Mouse (Mus musculus) MEL (cell line): Measurements from ENCODE around the gene Cpeb3. TPM values are rescaled to one million over a fixed set of nuclear protein-coding genes. Genes with fewer than 3 reads are reported as not detected.

Experiments
- DNase-seq: peaks from one replicate; pipeline ENCODE4 v3.0.0; 2011; ENCODE audit warnings: low read depth, low spot score
- H3K27ac ChIP-seq: 2 replicates; pipeline ENCODE4 v1.5.1; 2012; ENCODE audit warnings: low read depth, mild to moderate bottlenecking, control low read depth, low read length, moderate library complexity; ENCODE audit not compliant: control insufficient read depth
- H3K27me3 ChIP-seq, 2 experiments: fragments of 150-350 bp in 1 of 2; sonication (generic) in 1 of 2; 2 replicates each; pipeline ENCODE4 v1.6.1; 2012; ENCODE audit warnings: low read length in 2 of 2, mild to moderate bottlenecking in 2 of 2, improper control_type of control experiment in 1 of 2, moderate library complexity in 1 of 2; ENCODE audit not compliant: insufficient read depth in 2 of 2, control insufficient read depth in 1 of 2
- H3K36me3 ChIP-seq, 2 experiments: 2 replicates each; pipeline ENCODE4 v1.6.1; 2012 to 2014; ENCODE audit warnings: low read length in 2 of 2, improper control_type of control experiment in 1 of 2, inconsistent platforms in 1 of 2, mild to moderate bottlenecking in 1 of 2; ENCODE audit not compliant: insufficient read depth in 2 of 2, control insufficient read depth in 1 of 2
- H3K4me1 ChIP-seq, 2 experiments: fragments of 150-350 bp in 1 of 2; sonication (generic) in 1 of 2; 2 replicates each; pipeline ENCODE4 v1.6.1; 2012; ENCODE audit warnings: low read length in 2 of 2, improper control_type of control experiment in 1 of 2, mild to moderate bottlenecking in 1 of 2; ENCODE audit not compliant: insufficient read depth in 2 of 2, control insufficient read depth in 1 of 2
- H3K4me3 ChIP-seq, 2 experiments: fragments of 150-350 bp in 1 of 2; sonication (generic) in 1 of 2; 2 replicates each; pipeline ENCODE4 v1.5.1; 2012; ENCODE audit warnings: low read depth in 2 of 2, low read length in 2 of 2, mild to moderate bottlenecking in 2 of 2, moderate library complexity in 2 of 2, control low read depth in 1 of 2, improper control_type of control experiment in 1 of 2; ENCODE audit not compliant: control insufficient read depth in 1 of 2, insufficient read depth in 1 of 2
- H3K79me2 ChIP-seq: 2 replicates; pipeline ENCODE4 v1.6.1; 2012; ENCODE audit warnings: mild to moderate bottlenecking, low read length, moderate library complexity; ENCODE audit not compliant: control insufficient read depth, poor library complexity, insufficient read depth
- H3K9ac ChIP-seq: 2 replicates; pipeline ENCODE4 v1.6.1; 2012; ENCODE audit warnings: low read depth, mild to moderate bottlenecking, control low read depth, low read length, moderate library complexity; ENCODE audit not compliant: control insufficient read depth, poor library complexity, severe bottlenecking
- H3K9me3 ChIP-seq: fragments of 150-350 bp; sonication (generic); replicated peaks from 2 replicates; pipeline ENCODE4 v1.6.1; 2012; ENCODE audit warnings: mild to moderate bottlenecking, low read length, improper control_type of control experiment, moderate library complexity; ENCODE audit not compliant: insufficient read depth
- CHD2 ChIP-seq: IDR thresholded peaks from 2 replicates; pipeline ENCODE4 v1.6.1; 2011; ENCODE audit warnings: low read length, improper control_type of control experiment
- CTCF ChIP-seq, 3 experiments: IDR thresholded peaks in 2 of 3; conservative IDR thresholded peaks in 1 of 3; 2 replicates each; pipeline ENCODE4 v1.5.1; 2011 to 2012; ENCODE audit warnings: low read length in 3 of 3, low read depth in 2 of 3, mild to moderate bottlenecking in 2 of 3, improper control_type of control experiment in 1 of 3, inconsistent platforms in 1 of 3, mixed read lengths in 1 of 3, moderate library complexity in 1 of 3; ENCODE audit not compliant: control insufficient read depth in 1 of 3, insufficient read depth in 1 of 3, poor library complexity in 1 of 3, severe bottlenecking in 1 of 3
- E2F4 ChIP-seq: IDR thresholded peaks from 2 replicates; pipeline ENCODE4 v1.6.1; 2011; ENCODE audit warnings: low read depth, low read length, improper control_type of control experiment, borderline replicate concordance
- ELF1 ChIP-seq: IDR thresholded peaks from 2 replicates; pipeline ENCODE4 v1.6.1; 2014; ENCODE audit warnings: low read depth, mild to moderate bottlenecking, inconsistent platforms, low read length, improper control_type of control experiment, moderate library complexity
- GABPA ChIP-seq: IDR thresholded peaks from 2 replicates; pipeline ENCODE4 v1.6.1; 2012; ENCODE audit warnings: low read depth, mild to moderate bottlenecking, inconsistent platforms, low read length, improper control_type of control experiment, moderate library complexity
- GATA1 ChIP-seq: IDR thresholded peaks from 2 replicates; pipeline ENCODE4 v1.6.1; 2011; ENCODE audit warnings: low read depth, low read length, improper control_type of control experiment
- HCFC1 ChIP-seq: IDR thresholded peaks from 2 replicates; pipeline ENCODE4 v1.6.1; 2012; ENCODE audit warnings: low read depth, mild to moderate bottlenecking, inconsistent platforms, low read length, improper control_type of control experiment, moderate library complexity
- JUND ChIP-seq: IDR thresholded peaks from 2 replicates; pipeline ENCODE4 v1.6.1; 2011; ENCODE audit warnings: low read depth, mild to moderate bottlenecking, improper control_type of control experiment, low read length
- MAX ChIP-seq: IDR thresholded peaks from 2 replicates; pipeline ENCODE4 v1.6.1; 2011; ENCODE audit warnings: low read length, improper control_type of control experiment
- MAZ ChIP-seq: IDR thresholded peaks from 2 replicates; pipeline ENCODE4 v1.6.1; 2012; ENCODE audit warnings: low read depth, mild to moderate bottlenecking, inconsistent platforms, low read length, improper control_type of control experiment
- MEF2A ChIP-seq: IDR thresholded peaks from 2 replicates; pipeline ENCODE4 v1.6.1; 2014; ENCODE audit warnings: low read depth, mild to moderate bottlenecking, inconsistent platforms, low read length, improper control_type of control experiment; ENCODE audit not compliant: poor library complexity, insufficient replicate concordance, severe bottlenecking; ENCODE audit errors: extremely low read depth
- MXI1 ChIP-seq: IDR thresholded peaks from 2 replicates; pipeline ENCODE4 v1.6.1; 2011; ENCODE audit warnings: mild to moderate bottlenecking, low read depth, low read length, improper control_type of control experiment
- MYC ChIP-seq: IDR thresholded peaks from 2 replicates; pipeline ENCODE4 v1.6.1; 2011; ENCODE audit warnings: low read depth, mild to moderate bottlenecking, low read length, improper control_type of control experiment, moderate library complexity
- NELFE ChIP-seq: IDR thresholded peaks from 2 replicates; pipeline ENCODE4 v1.6.1; 2011; ENCODE audit warnings: low read depth, low read length, improper control_type of control experiment
- NRF1 ChIP-seq: IDR thresholded peaks from 2 replicates; pipeline ENCODE4 v1.6.1; 2014; ENCODE audit warnings: low read depth, mild to moderate bottlenecking, inconsistent platforms, low read length, improper control_type of control experiment, moderate library complexity; ENCODE audit not compliant: poor library complexity, insufficient read depth, severe bottlenecking
- POLR2AphosphoS2 ChIP-seq: IDR thresholded peaks from 2 replicates; pipeline ENCODE4 v1.6.1; 2011; ENCODE audit warnings: low read length, improper control_type of control experiment
- POLR2AphosphoS5 ChIP-seq: IDR thresholded peaks from 2 replicates; pipeline ENCODE4 v1.6.1; 2012; ENCODE audit warnings: low read depth, borderline replicate concordance, mild to moderate bottlenecking, inconsistent platforms, low read length, moderate library complexity, mixed read lengths
- RAD21 ChIP-seq: IDR thresholded peaks from 2 replicates; pipeline ENCODE4 v1.6.1; 2011; ENCODE audit warnings: mild to moderate bottlenecking, low read depth, low read length, improper control_type of control experiment
- UBTF ChIP-seq: IDR thresholded peaks from 2 replicates; pipeline ENCODE4 v1.6.1; 2012; ENCODE audit warnings: low read depth, mild to moderate bottlenecking, inconsistent platforms, low read length, improper control_type of control experiment, moderate library complexity, borderline replicate concordance; ENCODE audit not compliant: insufficient read depth
- USF1 ChIP-seq: IDR thresholded peaks from 2 replicates; pipeline ENCODE4 v1.6.1; 2014; ENCODE audit warnings: low read depth, mild to moderate bottlenecking, inconsistent platforms, low read length, improper control_type of control experiment, moderate library complexity
- USF2 ChIP-seq, 2 experiments: IDR thresholded peaks; 2 replicates each; pipeline ENCODE4 v1.6.1; 2011 to 2012; ENCODE audit warnings: improper control_type of control experiment in 2 of 2, low read length in 2 of 2, borderline replicate concordance in 1 of 2, inconsistent platforms in 1 of 2, low read depth in 1 of 2, mild to moderate bottlenecking in 1 of 2; ENCODE audit not compliant: insufficient read depth in 1 of 2
- ZKSCAN1 ChIP-seq: IDR thresholded peaks from 2 replicates; pipeline ENCODE4 v1.6.1; 2012; ENCODE audit warnings: low read depth, mild to moderate bottlenecking, inconsistent platforms, low read length, improper control_type of control experiment, moderate library complexity
- polyA plus RNA-seq, 2 experiments: library from polyadenylated mRNA; stranded (reverse) in 1 of 2; unstranded in 1 of 2; fragments of >175 nt in 1 of 2; fragments of >200 nt in 1 of 2; gene quantifications; 2 replicates each; pipeline versions ENCODE4 v1.2.1 to v1.2.4; 2012; ENCODE audit warnings: low replicate concordance in 2 of 2, low read depth in 1 of 2; ENCODE audit not compliant: insufficient read length in 2 of 2, insufficient read depth in 1 of 2, missing spikeins in 1 of 2
- total RNA-seq: library from RNA; depleted of rRNA; stranded (reverse); fragments of 300-350 nt; gene quantifications from 2 replicates; pipeline ENCODE4 v1.2.3, GENCODE M21; 2012

Cpeb3 gene
- total and polyA plus RNA-seq, 3 experiments: 0.35 to 0.93 TPM; not detected in 1

- DNase-seq: peak; percentile 13
- TF ChIP-seq USF2 (IDR thresholded peaks at IDR 0.05; ENCODE audit: borderline replicate concordance in 1 of 2, insufficient read depth in 1 of 2, low read depth in 1 of 2, low read length in 2 of 2) (no peak), HCFC1 (no peak), GATA1 (no peak), MXI1 (no peak), POLR2AphosphoS5 (no peak), UBTF (no peak), MAX (no peak), NRF1 (no peak), RAD21 (no peak), NELFE (no peak), MAZ (no peak), CHD2 (no peak), E2F4 (no peak), ELF1 (no peak), USF1 (no peak), POLR2AphosphoS2 (no peak), CTCF (IDR thresholded peaks at IDR 0.05 in 2 of 3, conservative IDR thresholded peaks at IDR 0.05 in 1 of 3; ENCODE audit: control insufficient read depth in 1 of 3, insufficient read depth in 1 of 3, low read depth in 2 of 3, low read length in 3 of 3, poor library complexity in 1 of 3, severe bottlenecking in 1 of 3) (no peak), GABPA (no peak), JUND (no peak)
- Histone ChIP-seq H3K27ac (no peak overlapping the region), H3K9me3 (no peaks in the 10 kb centered on the region), H3K4me1 (peaks cover 3 to 5% of the 10 kb centered on the region in 2 experiments; a peak in 1 of 4 replicates), H3K79me2 (no peaks in the 10 kb centered on the region), H3K9ac (no peak overlapping the region), H3K4me3 (no peak overlapping the region), H3K27me3 (no peaks in the 10 kb centered on the region), H3K36me3 (peaks cover 0 to 7% of the 10 kb centered on the region in 2 experiments; a peak in 2 of 4 replicates)
Measured at GRCm38 (mm10) chr19:37198165-37198880, 10.1 kb downstream of the Cpeb3 start.

DNA sequence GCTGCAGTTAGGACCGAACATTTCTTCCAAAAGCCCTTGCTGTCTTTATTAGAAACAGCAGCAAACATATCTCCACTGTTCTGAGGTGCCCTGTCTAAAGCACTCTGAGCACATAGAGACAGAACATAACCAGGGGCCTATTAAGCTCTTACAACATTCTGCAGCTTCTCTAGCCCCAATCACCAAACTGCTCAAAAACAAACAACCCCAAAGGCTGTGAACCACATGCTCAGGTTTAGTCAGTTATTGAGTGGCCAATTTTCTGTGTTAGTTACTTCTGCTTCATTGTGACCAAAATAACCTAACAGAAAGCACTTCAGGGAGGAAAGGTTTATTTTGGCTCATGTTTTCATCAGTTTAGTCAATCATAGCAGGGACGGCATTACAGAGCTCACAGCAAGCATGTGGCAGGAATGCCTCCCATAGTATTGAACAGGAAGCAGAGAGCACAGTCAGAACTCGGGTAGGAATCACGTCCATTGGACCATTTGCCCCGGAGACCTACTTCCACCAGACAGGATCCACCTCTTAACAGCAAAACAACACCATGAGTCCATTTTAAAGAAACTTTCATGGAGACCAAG lies 15.8 kb downstream of the Cpeb3 start:
- Histone ChIP-seq H3K9me3 (no peaks in the 10 kb centered on the region), H3K36me3 (no peaks in the 10 kb centered on the region), H3K27me3 (no peaks in the 10 kb centered on the region), H3K27ac (no peak overlapping the region), H3K4me3 (no peak overlapping the region), H3K9ac (no peak overlapping the region), H3K4me1 (no peaks in the 10 kb centered on the region), H3K79me2 (no peaks in the 10 kb centered on the region)
- no peak for DNase-seq
- TF ChIP-seq NELFE (no peak), MYC (no peak), MEF2A (no peak), USF1 (no peak), ZKSCAN1 (no peak)
